Mouse (Mus musculus) heart, postnatal 0 days (tissue): ENCODE results near the gene Ndufb5.

Experiments used
- CTCF ChIP-seq: IDR thresholded peaks from 2 replicates; pipeline ENCODE4 v1.5.1; 2016; ENCODE audit warnings: antibody characterized with exemption, control low read depth, low read depth
- EP300 ChIP-seq: IDR thresholded peaks from 2 replicates; pipeline ENCODE4 v1.6.1; 2016; ENCODE audit warnings: antibody characterized with exemption, low read depth

GRCm38 (mm10) chr3:32748384-32748783 lies 11.6 kb downstream of the Ndufb5 start:
- TF ChIP-seq CTCF, result no peak
- TF ChIP-seq EP300, result no peak
